Mouse (Mus musculus) intestine, postnatal 0 days (tissue): ENCODE measurements around the gene Foxd3. TPM values are rescaled to one million over a fixed set of nuclear protein-coding genes. Genes with fewer than 3 reads are reported as not detected.
A peak's percentile ranks its signal among the peaks of the same experiment; 100 is the strongest.

ENCODE experiments used
- ATAC-seq: fragments of 200-750 bp; cut with Nextera tagmentation; 2 replicates; pipeline ENCODE4 v1.8.0; 2017; ENCODE audit warnings: mild to moderate bottlenecking, moderate TSS enrichment, moderate library complexity
- H3K27ac ChIP-seq: fragments of 300-500 bp; sonication (generic); 2 replicates; pipeline ENCODE4 v1.5.1; 2014; ENCODE audit warnings: mild to moderate bottlenecking, low read depth, low read length, moderate library complexity
- H3K27me3 ChIP-seq: fragments of 300-500 bp; sonication (generic); replicated peaks from 2 replicates; pipeline ENCODE4 v1.6.1; 2014; ENCODE audit warnings: low read length, mixed read lengths; ENCODE audit not compliant: control insufficient read depth, insufficient read depth
- H3K36me3 ChIP-seq: fragments of 300-500 bp; sonication (generic); 2 replicates; pipeline ENCODE4 v1.6.1; 2014; ENCODE audit warnings: mild to moderate bottlenecking, moderate library complexity; ENCODE audit not compliant: control insufficient read depth, insufficient read depth
- H3K4me1 ChIP-seq: fragments of 300-500 bp; sonication (generic); replicated peaks from 2 replicates; pipeline ENCODE4 v1.6.1; 2014; ENCODE audit warnings: antibody characterized with exemption, low read length, mixed read lengths; ENCODE audit not compliant: control insufficient read depth, insufficient read depth
- H3K4me2 ChIP-seq: fragments of 300-500 bp; sonication (generic); replicated peaks from 2 replicates; pipeline ENCODE4 v1.6.1; 2014; ENCODE audit warnings: low read depth, mild to moderate bottlenecking, moderate library complexity
- H3K4me3 ChIP-seq: fragments of 300-500 bp; sonication (generic); 2 replicates; pipeline ENCODE4 v1.5.1; 2014; ENCODE audit warnings: low read depth, low read length
- H3K9ac ChIP-seq: fragments of 300-500 bp; sonication (generic); 2 replicates; pipeline ENCODE4 v1.6.1; 2014; ENCODE audit warnings: mild to moderate bottlenecking, low read depth, low read length
- H3K9me3 ChIP-seq: fragments of 300-500 bp; sonication (generic); 2 replicates; pipeline ENCODE4 v1.6.1; 2016; ENCODE audit warnings: mixed run types; ENCODE audit not compliant: control insufficient read depth
- CTCF ChIP-seq: sonication (generic); IDR thresholded peaks from 2 replicates; pipeline ENCODE4 v1.5.1; 2016; ENCODE audit warnings: low read depth, mild to moderate bottlenecking, control low read depth, antibody characterized with exemption, moderate library complexity
- WGBS: fragments of 180-500 bp; shearing (Covaris S2); extraction: QIAGEN DNeasy Blood & Tissue Kit; methylation state at CpG from one replicate; pipeline ENCODE4 v1.1.7; 2014; 5-methylcytosine and 5-hydroxymethylcytosine counted together
- polyA plus RNA-seq: library from polyadenylated mRNA; unstranded; fragments of >200 nt; fragmentation: Nextera tagmentation; extraction: Ambion mirVana; gene quantifications from 2 replicates; pipeline ENCODE4 v1.2.1, GENCODE M21; 2015

Gene Foxd3
- polyA plus RNA-seq, 1 experiment from 2014 or later, result 0.42 TPM

DNA sequence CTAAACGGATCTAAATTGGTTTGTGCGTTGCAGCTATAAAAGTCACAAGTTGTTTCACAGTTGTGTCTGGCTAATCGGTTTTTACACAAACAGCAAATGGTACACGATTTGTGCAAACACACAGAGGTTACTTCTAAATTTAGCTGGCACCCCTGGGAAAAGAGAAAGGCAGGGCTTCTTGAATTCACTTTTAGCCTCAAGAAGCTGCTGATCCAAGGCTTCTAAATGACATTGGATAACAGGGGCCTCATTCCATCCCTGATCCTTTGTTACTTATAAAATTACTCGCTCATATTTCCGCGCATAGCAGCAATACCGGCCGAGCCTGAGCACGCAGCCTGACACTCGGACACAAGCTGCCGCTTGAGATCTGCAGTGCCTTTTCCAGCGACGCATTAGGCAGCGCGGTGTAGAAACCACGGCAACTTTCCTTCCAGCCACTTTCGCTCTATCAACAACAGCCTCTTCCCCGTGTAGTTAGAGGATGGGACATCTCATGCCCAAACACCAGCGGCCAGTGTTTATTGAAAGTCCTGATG lies 4.0 kb downstream of the Foxd3 start:
- Histone ChIP-seq H3K9me3 (no peaks in the 10 kb centered on the region), H3K4me3 (0 out of 2 replicates have a peak overlapping the region, but pooled peaks have one; percentile 1), H3K27me3 (peaks cover 95% of the 10 kb centered on the region), H3K9ac (no peak overlapping the region), H3K36me3 (no peaks in the 10 kb centered on the region), H3K27ac (no peak overlapping the region), H3K4me1 (no peaks in the 10 kb centered on the region; the same call in 1 of the 2 replicates), H3K4me2 (peak overlapping the region; percentile 32)
- no peak for TF ChIP-seq CTCF
- 3% methylated on average over 20 of the region's 20 CpGs for WGBS
- no peak for ATAC-seq

- Histone ChIP-seq H3K27me3 (peaks cover 90% of the 10 kb centered on the region), H3K27ac (no peak overlapping the region), H3K36me3 (no peaks in the 10 kb centered on the region), H3K4me1 (no peaks in the 10 kb centered on the region), H3K9me3 (no peaks in the 10 kb centered on the region), H3K9ac (no peak overlapping the region), H3K4me2 (no peak overlapping the region), H3K4me3 (no peak overlapping the region)
- ATAC-seq, result no peak
- peak; percentile 76 for TF ChIP-seq CTCF
- 0% methylated on average over 11 of the region's 11 CpGs for WGBS
These were observed 4.9 kb downstream of the Foxd3 start for GRCm38 (mm10) chr4:99660981-99661380.

DNA sequence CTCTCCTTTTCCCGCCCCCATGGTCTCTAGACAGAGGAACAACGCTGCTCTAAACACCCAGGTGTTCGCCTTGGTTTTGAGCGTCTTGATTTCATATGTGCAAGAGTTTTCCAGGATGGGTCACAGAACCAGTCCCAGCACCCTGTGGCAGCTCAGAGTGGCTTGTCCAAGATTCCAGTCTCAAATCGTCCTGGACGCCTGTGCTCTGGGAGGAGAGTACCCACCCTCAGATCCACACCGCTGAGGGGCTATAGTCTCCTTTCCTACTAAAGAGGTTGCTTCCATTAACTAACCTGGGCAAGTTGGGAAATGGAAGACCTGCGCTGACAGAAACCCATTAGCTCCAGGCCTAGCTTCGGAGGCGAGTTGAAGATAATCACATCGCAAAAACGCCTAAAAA lies 5.9 kb downstream of the Foxd3 start:
- no peak for ATAC-seq
- WGBS, result 7% methylated on average over 12 of the region's 12 CpGs
- no peak overlapping the region for H3K9ac ChIP-seq
- TF ChIP-seq CTCF, result no peak
- no peaks in the 10 kb centered on the region for H3K4me1 ChIP-seq
- H3K27ac ChIP-seq, result no peak overlapping the region
- no peaks in the 10 kb centered on the region for H3K36me3 ChIP-seq
- H3K4me3 ChIP-seq, result no peak overlapping the region
- peaks cover 80% of the 10 kb centered on the region for H3K27me3 ChIP-seq
- H3K4me2 ChIP-seq, result no peak overlapping the region
- H3K9me3 ChIP-seq, result no peaks in the 10 kb centered on the region

- Histone ChIP-seq H3K4me1 (no peaks in the 10 kb centered on the region), H3K4me3 (no peak overlapping the region), H3K9ac (no peak overlapping the region), H3K27me3 (peaks cover 75% of the 10 kb centered on the region), H3K4me2 (no peak overlapping the region), H3K9me3 (no peaks in the 10 kb centered on the region), H3K27ac (no peak overlapping the region), H3K36me3 (no peaks in the 10 kb centered on the region)
- no peak for ATAC-seq
- TF ChIP-seq CTCF, result no peak
- WGBS, result 13% methylated on average over 9 of the region's 9 CpGs
These were observed 6.3 kb downstream of the Foxd3 start for GRCm38 (mm10) chr4:99662431-99662830.

DNA sequence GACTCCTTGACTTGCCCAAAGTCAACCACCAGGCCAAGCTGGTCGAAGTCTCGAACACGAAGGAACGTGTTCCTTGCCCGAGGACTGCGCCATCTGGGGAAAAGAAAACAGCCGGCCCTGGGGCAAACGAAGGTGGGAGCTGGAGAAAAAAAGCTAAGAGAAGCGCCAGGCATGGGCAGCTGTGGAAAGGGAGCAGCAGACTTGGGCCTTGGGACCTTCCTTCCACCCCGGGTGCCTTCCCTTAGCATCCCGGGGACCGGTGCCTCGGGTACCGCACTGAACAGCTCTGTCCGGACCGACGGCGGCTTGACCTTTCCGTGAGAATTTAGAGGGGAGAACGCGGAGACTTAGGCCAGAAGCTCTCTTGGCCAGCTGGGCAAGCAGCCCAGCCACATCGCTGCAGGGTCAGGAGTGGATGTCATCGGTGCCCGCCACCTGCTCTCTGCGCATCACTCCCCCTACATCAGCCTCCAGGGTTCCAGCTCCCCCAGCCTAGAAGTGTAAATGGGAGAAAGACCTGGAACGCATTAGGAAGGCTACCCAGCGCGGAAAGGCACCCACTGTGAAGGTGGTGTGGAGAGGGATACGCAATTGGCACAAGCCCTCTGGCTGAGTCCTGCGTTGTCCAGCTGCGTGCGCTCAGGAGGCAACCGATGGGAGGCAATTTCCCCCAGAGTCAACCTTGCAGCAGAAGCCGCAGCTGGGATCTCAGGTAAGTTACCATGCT lies 6.9 kb downstream of the Foxd3 start:
- peaks cover 69% of the 10 kb centered on the region for H3K27me3 ChIP-seq
- no peak for TF ChIP-seq CTCF
- 4% methylated on average over 34 of the region's 34 CpGs for WGBS
- H3K9ac ChIP-seq, result no peak overlapping the region
- H3K27ac ChIP-seq, result no peak overlapping the region
- no peaks in the 10 kb centered on the region for H3K9me3 ChIP-seq
- no peaks in the 10 kb centered on the region for H3K4me1 ChIP-seq
- H3K4me2 ChIP-seq, result no peak overlapping the region
- H3K36me3 ChIP-seq, result no peaks in the 10 kb centered on the region
- ATAC-seq, result no peak
- H3K4me3 ChIP-seq, result no peak overlapping the region

- H3K4me2 ChIP-seq, result no peak overlapping the region
- no peaks in the 10 kb centered on the region for H3K36me3 ChIP-seq
- peak; percentile 42 for TF ChIP-seq CTCF
- H3K9ac ChIP-seq, result no peak overlapping the region
- ATAC-seq, result no peak
- WGBS, result 14% methylated on average over 8 of the region's 8 CpGs
- H3K27me3 ChIP-seq, result peaks cover 65% of the 10 kb centered on the region
- H3K4me1 ChIP-seq, result no peaks in the 10 kb centered on the region
- no peak overlapping the region for H3K27ac ChIP-seq
- no peaks in the 10 kb centered on the region for H3K9me3 ChIP-seq
- H3K4me3 ChIP-seq, result no peak overlapping the region
These were observed 7.6 kb downstream of the Foxd3 start for GRCm38 (mm10) chr4:99663710-99664109.
